Mouse (Mus musculus): ENCODE results near the gene Clcf1. TPM values are rescaled to one million over a fixed set of nuclear protein-coding genes. Genes with fewer than 3 reads are reported as not detected.

Gene Clcf1
- 11.5 TPM for polyA plus RNA-seq (2012; fragmentation: generic; extraction: Trizol)

- peaks cover 28% of the 10 kb centered on the region for H3K79me2 ChIP-seq (ENCODE audit: control insufficient read depth, insufficient read depth)
Measured at GRCm38 (mm10) chr19:4214071-4214770, at the start of gene Clcf1, which contains the start of gene AC109138.7. Gene Clcf1 (plus strand): TSS chr19:4214238. Gene AC109138.7 (plus strand): TSS chr19:4214357.

GRCm38 (mm10) chr19:4164721-4165120 is 49.3 kb upstream of the Clcf1 start:
- Histone ChIP-seq H3K79me2 (ENCODE audit: control insufficient read depth, insufficient read depth) (peaks cover 13% of the 10 kb centered on the region), H3K4me2 (ENCODE audit: low read depth) (no peak overlapping the region), H3K27me3 (ENCODE audit: control insufficient read depth, insufficient read depth, insufficient read length) (no peaks in the 10 kb centered on the region), H3K4me3 (no peak overlapping the region), H3K36me3 (ENCODE audit: control insufficient read depth, insufficient read depth) (peaks cover 7% of the 10 kb centered on the region), H3ac (ENCODE audit: control insufficient read depth, insufficient read length) (no peak overlapping the region)
- no peak for TF ChIP-seq SRF (IDR thresholded peaks at IDR 0.05; ENCODE audit: control insufficient read depth, insufficient read length, low read depth)
- no peak for TF ChIP-seq USF1 (IDR thresholded peaks at IDR 0.05; ENCODE audit: low read depth)
- TF ChIP-seq MAX (IDR thresholded peaks at IDR 0.05; ENCODE audit: low read depth) = no peak
- TF ChIP-seq POLR2A (IDR thresholded peaks at IDR 0.05; ENCODE audit: insufficient read length, low read depth) = no peak
- TF ChIP-seq MYOD1 (IDR thresholded peaks at IDR 0.05; ENCODE audit: control insufficient read depth in 1 of 3, insufficient read length in 2 of 3, low read depth in 2 of 3) = no peak
- no peak for TF ChIP-seq REST (IDR thresholded peaks at IDR 0.05; ENCODE audit: insufficient read depth, insufficient read length)
- TF ChIP-seq E2F4 (IDR thresholded peaks at IDR 0.05; ENCODE audit: insufficient read depth) = no peak
- TF ChIP-seq TCF3 (IDR thresholded peaks at IDR 0.05; ENCODE audit: insufficient read length, low read depth) = no peak
- no peak for TF ChIP-seq MYOG (IDR thresholded peaks at IDR 0.05; ENCODE audit: control insufficient read depth in 1 of 3, insufficient read depth in 1 of 3, insufficient read length in 2 of 3, low read depth in 2 of 3)
- no peak for TF ChIP-seq CEBPB (IDR thresholded peaks at IDR 0.05; ENCODE audit: insufficient read depth, poor library complexity, severe bottlenecking)
- no peak for TF ChIP-seq POLR2AphosphoS2 (IDR thresholded peaks at IDR 0.05; ENCODE audit: insufficient read length, low read depth)
- no peak for TF ChIP-seq TCF12 (IDR thresholded peaks at IDR 0.05; ENCODE audit: insufficient read depth, poor library complexity, severe bottlenecking)

More at GRCm38 (mm10) chr19:4214071-4214770, at the start of gene Clcf1, which contains the start of gene AC109138.7:
- Histone ChIP-seq H3K27me3 (ENCODE audit: control insufficient read depth, insufficient read depth, insufficient read length) (no peaks in the 10 kb centered on the region), H3K4me3 (peak within 1 kb of the TSS; percentile 39), H3K4me2 (ENCODE audit: low read depth) (peak within 1 kb of the TSS; percentile 93), H3ac (ENCODE audit: control insufficient read depth, insufficient read length) (peak within 1 kb of the TSS; percentile 83), H3K36me3 (ENCODE audit: control insufficient read depth, insufficient read depth) (no peaks in the 10 kb centered on the region)
- TF ChIP-seq MYOD1 (IDR thresholded peaks at IDR 0.05; ENCODE audit: control insufficient read depth in 1 of 3, insufficient read length in 2 of 3, low read depth in 2 of 3) = no peak
- TF ChIP-seq MYOG (IDR thresholded peaks at IDR 0.05; ENCODE audit: control insufficient read depth in 1 of 3, insufficient read depth in 1 of 3, insufficient read length in 2 of 3, low read depth in 2 of 3) = no peak
- TF ChIP-seq TCF3 (IDR thresholded peaks at IDR 0.05; ENCODE audit: insufficient read length, low read depth) = no peak
- no peak for TF ChIP-seq CEBPB (IDR thresholded peaks at IDR 0.05; ENCODE audit: insufficient read depth, poor library complexity, severe bottlenecking)
- TF ChIP-seq USF1 (IDR thresholded peaks at IDR 0.05; ENCODE audit: low read depth) = no peak
- no peak for TF ChIP-seq POLR2AphosphoS2 (IDR thresholded peaks at IDR 0.05; ENCODE audit: insufficient read length, low read depth)
- TF ChIP-seq REST (IDR thresholded peaks at IDR 0.05; ENCODE audit: insufficient read depth, insufficient read length) = no peak
- no peak for TF ChIP-seq POLR2A (IDR thresholded peaks at IDR 0.05; ENCODE audit: insufficient read length, low read depth)
- no peak for TF ChIP-seq E2F4 (IDR thresholded peaks at IDR 0.05; ENCODE audit: insufficient read depth)
- no peak for TF ChIP-seq MAX (IDR thresholded peaks at IDR 0.05; ENCODE audit: low read depth)
- no peak for TF ChIP-seq SRF (IDR thresholded peaks at IDR 0.05; ENCODE audit: control insufficient read depth, insufficient read length, low read depth)
- TF ChIP-seq TCF12 (IDR thresholded peaks at IDR 0.05; ENCODE audit: insufficient read depth, poor library complexity, severe bottlenecking) = no peak

DNA sequence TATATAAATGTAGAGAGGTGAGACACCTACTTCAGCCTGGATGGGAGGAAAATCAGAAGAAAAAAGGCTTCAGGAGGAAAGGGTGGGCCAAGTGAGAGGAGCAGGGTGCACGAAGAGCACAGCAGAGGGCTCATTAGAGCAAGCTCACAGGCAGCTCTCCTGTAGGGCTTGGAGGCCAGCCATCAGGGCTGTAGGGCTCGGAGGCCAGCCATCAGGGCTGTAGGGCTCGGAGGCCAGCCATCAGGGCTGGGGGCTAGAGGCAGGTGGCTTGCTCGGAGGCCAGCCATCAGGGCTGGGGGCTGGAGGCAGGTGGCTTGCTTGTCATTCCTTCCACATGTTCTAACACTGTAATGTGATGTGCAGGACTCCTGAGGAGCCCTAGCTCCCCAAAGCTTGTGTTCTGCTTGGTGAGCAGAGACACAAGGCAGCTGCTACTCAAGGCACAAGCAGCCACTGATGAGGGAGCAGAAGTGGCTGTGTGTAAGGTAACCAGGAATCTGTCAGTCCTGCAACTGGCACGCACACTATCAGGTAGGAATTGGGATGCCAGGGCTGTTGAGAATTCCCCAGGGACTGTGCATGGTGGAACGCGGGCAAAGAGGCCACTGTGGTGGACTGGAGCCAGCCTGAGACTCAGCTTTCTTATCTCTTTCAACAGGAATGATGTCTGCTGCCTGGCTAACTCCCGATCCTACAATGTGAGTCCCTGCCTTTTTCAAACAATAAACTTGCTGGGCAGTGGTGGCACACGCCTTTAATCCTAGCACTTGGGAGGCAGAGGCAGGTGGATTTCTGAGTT is 47.2 kb upstream of the Clcf1 start:
- Histone ChIP-seq H3K4me3 (no peak overlapping the region), H3K27me3 (ENCODE audit: control insufficient read depth, insufficient read depth, insufficient read length) (no peaks in the 10 kb centered on the region), H3ac (ENCODE audit: control insufficient read depth, insufficient read length) (no peak overlapping the region), H3K79me2 (ENCODE audit: control insufficient read depth, insufficient read depth) (peaks cover 11% of the 10 kb centered on the region), H3K4me2 (ENCODE audit: low read depth) (no peak overlapping the region), H3K36me3 (ENCODE audit: control insufficient read depth, insufficient read depth) (no peaks in the 10 kb centered on the region)
- no peak for TF ChIP-seq MAX (IDR thresholded peaks at IDR 0.05; ENCODE audit: low read depth)
- TF ChIP-seq CEBPB (IDR thresholded peaks at IDR 0.05; ENCODE audit: insufficient read depth, poor library complexity, severe bottlenecking) = no peak
- no peak for TF ChIP-seq E2F4 (IDR thresholded peaks at IDR 0.05; ENCODE audit: insufficient read depth)
- no peak for TF ChIP-seq SRF (IDR thresholded peaks at IDR 0.05; ENCODE audit: control insufficient read depth, insufficient read length, low read depth)
- no peak for TF ChIP-seq REST (IDR thresholded peaks at IDR 0.05; ENCODE audit: insufficient read depth, insufficient read length)
- TF ChIP-seq TCF12 (IDR thresholded peaks at IDR 0.05; ENCODE audit: insufficient read depth, poor library complexity, severe bottlenecking) = no peak
- TF ChIP-seq MYOG (IDR thresholded peaks at IDR 0.05; ENCODE audit: control insufficient read depth in 1 of 3, insufficient read depth in 1 of 3, insufficient read length in 2 of 3, low read depth in 2 of 3) = no peak
- no peak for TF ChIP-seq POLR2A (IDR thresholded peaks at IDR 0.05; ENCODE audit: insufficient read length, low read depth)
- no peak for TF ChIP-seq USF1 (IDR thresholded peaks at IDR 0.05; ENCODE audit: low read depth)
- no peak for TF ChIP-seq TCF3 (IDR thresholded peaks at IDR 0.05; ENCODE audit: insufficient read length, low read depth)
- TF ChIP-seq MYOD1 (IDR thresholded peaks at IDR 0.05; ENCODE audit: control insufficient read depth in 1 of 3, insufficient read length in 2 of 3, low read depth in 2 of 3) = no peak
- no peak for TF ChIP-seq POLR2AphosphoS2 (IDR thresholded peaks at IDR 0.05; ENCODE audit: insufficient read length, low read depth)

- TF ChIP-seq USF1 (IDR thresholded peaks at IDR 0.05; ENCODE audit: low read depth) (no peak), REST (IDR thresholded peaks at IDR 0.05; ENCODE audit: insufficient read depth, insufficient read length) (no peak), TCF12 (IDR thresholded peaks at IDR 0.05; ENCODE audit: insufficient read depth, poor library complexity, severe bottlenecking) (no peak), TCF3 (IDR thresholded peaks at IDR 0.05; ENCODE audit: insufficient read length, low read depth) (no peak), MYOD1 (IDR thresholded peaks at IDR 0.05; ENCODE audit: control insufficient read depth in 1 of 3, insufficient read length in 2 of 3, low read depth in 2 of 3) (peak in 2 of 3 experiments; percentile 57 to 85), CEBPB (IDR thresholded peaks at IDR 0.05; ENCODE audit: insufficient read depth, poor library complexity, severe bottlenecking) (no peak), MAX (IDR thresholded peaks at IDR 0.05; ENCODE audit: low read depth) (no peak), POLR2AphosphoS2 (IDR thresholded peaks at IDR 0.05; ENCODE audit: insufficient read length, low read depth) (peak; percentile 96), E2F4 (IDR thresholded peaks at IDR 0.05; ENCODE audit: insufficient read depth) (no peak), POLR2A (IDR thresholded peaks at IDR 0.05; ENCODE audit: insufficient read length, low read depth) (peak; percentile 86), MYOG (IDR thresholded peaks at IDR 0.05; ENCODE audit: control insufficient read depth in 1 of 3, insufficient read depth in 1 of 3, insufficient read length in 2 of 3, low read depth in 2 of 3) (peak; percentile 39 to 87 (median 71))
Measured at GRCm38 (mm10) chr19:4169378-4169784, 44.7 kb upstream of the Clcf1 start.

More at GRCm38 (mm10) chr19:4169378-4169784, 44.7 kb upstream of the Clcf1 start:
- Histone ChIP-seq H3K36me3 (ENCODE audit: control insufficient read depth, insufficient read depth) (no peaks in the 10 kb centered on the region), H3K4me2 (ENCODE audit: low read depth) (peak overlapping the region; percentile 92), H3K4me3 (peak overlapping the region; percentile 27), H3K27me3 (ENCODE audit: control insufficient read depth, insufficient read depth, insufficient read length) (no peaks in the 10 kb centered on the region), H3K79me2 (ENCODE audit: control insufficient read depth, insufficient read depth) (no peaks in the 10 kb centered on the region), H3ac (ENCODE audit: control insufficient read depth, insufficient read length) (peak overlapping the region; percentile 27)

Measured in myocyte (in vitro differentiated cells).